Mouse (Mus musculus) cerebellum, adult 2 months (tissue): ENCODE results near the gene Slc27a1. TPM values are rescaled to one million over a fixed set of nuclear protein-coding genes. Genes with fewer than 3 reads are reported as not detected.

Experiments
- DNase-seq, 2 experiments: peaks; one replicate each; pipeline ENCODE4 v3.0.0; 2021
- H3K27ac ChIP-seq: fragments of 200-500 bp; 2 replicates; pipeline ENCODE4 v1.5.1; 2012; ENCODE audit warnings: low read length, control low read depth, inconsistent platforms; ENCODE audit not compliant: insufficient read depth
- H3K27me3 ChIP-seq: fragments of 200-500 bp; 2 replicates; pipeline ENCODE4 v1.6.1; 2012; ENCODE audit warnings: inconsistent platforms, mild to moderate bottlenecking, low read length, moderate library complexity; ENCODE audit not compliant: control insufficient read depth, insufficient read depth
- H3K4me1 ChIP-seq: fragments of 200-500 bp; 2 replicates; pipeline ENCODE4 v1.6.1; 2011; ENCODE audit warnings: low read length; ENCODE audit not compliant: control insufficient read depth, insufficient read depth
- H3K4me3 ChIP-seq: fragments of 200-500 bp; replicated peaks from 2 replicates; pipeline ENCODE3; 2011; ENCODE audit warnings: mild to moderate bottlenecking, low read depth, low read length, control low read depth; ENCODE audit not compliant: insufficient read depth
- CTCF ChIP-seq: fragments of 200-500 bp; IDR thresholded peaks from 2 replicates; pipeline ENCODE4 v1.5.1; 2011; ENCODE audit warnings: low read depth, mild to moderate bottlenecking, control low read depth, low read length, moderate library complexity, borderline replicate concordance; ENCODE audit not compliant: insufficient read depth
- POLR2A ChIP-seq: fragments of 200-500 bp; IDR thresholded peaks from 2 replicates; pipeline ENCODE4 v1.6.1; 2011; ENCODE audit warnings: low read length, control low read depth, borderline replicate concordance; ENCODE audit not compliant: insufficient read depth
- WGBS: fragments of 180-500 bp; shearing (Covaris S2); methylation state at CpG from one replicate; pipeline ENCODE4 v1.1.7; 2018; 5-methylcytosine and 5-hydroxymethylcytosine counted together
- polyA plus RNA-seq: library from polyadenylated mRNA; depleted of rRNA; stranded (reverse); fragments of >200 nt; gene quantifications from 2 replicates; pipeline ENCODE4 v1.2.3, GENCODE M21; 2012

The Slc27a1 gene
- polyA plus RNA-seq, 1 experiment, result 142 TPM

DNA sequence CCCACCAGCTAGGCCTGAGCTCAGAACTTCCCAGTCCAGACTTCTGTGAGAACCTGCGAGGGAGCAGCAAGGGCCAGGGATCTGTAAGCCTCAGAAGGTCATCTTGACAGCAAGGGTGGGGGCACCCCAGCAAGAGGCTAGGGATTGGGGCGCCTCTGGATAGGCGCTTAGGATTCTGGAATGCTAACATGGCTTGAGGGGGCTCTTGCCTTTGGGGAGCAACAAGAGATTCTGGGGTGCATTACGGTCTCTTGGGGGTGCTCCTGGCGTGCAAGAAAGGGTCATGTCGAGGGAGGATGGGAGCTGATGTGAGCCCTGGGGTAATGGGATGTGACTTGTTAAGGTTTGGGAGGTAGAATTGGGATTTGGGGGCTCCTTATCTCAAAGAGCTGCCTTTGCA is 259 bp downstream of the Slc27a1 start:
- no peaks in the 10 kb centered on the region for H3K27me3 ChIP-seq
- DNase-seq, result peak; percentile 40 to 47
- peak overlapping the region; percentile 17 for H3K27ac ChIP-seq
- peaks cover 6% of the 10 kb centered on the region for H3K4me1 ChIP-seq
- H3K4me3 ChIP-seq, result peak overlapping the region; percentile 92
- 8% methylated on average over 6 of the region's 6 CpGs for WGBS
- TF ChIP-seq POLR2A (no peak), CTCF (no peak)

DNA sequence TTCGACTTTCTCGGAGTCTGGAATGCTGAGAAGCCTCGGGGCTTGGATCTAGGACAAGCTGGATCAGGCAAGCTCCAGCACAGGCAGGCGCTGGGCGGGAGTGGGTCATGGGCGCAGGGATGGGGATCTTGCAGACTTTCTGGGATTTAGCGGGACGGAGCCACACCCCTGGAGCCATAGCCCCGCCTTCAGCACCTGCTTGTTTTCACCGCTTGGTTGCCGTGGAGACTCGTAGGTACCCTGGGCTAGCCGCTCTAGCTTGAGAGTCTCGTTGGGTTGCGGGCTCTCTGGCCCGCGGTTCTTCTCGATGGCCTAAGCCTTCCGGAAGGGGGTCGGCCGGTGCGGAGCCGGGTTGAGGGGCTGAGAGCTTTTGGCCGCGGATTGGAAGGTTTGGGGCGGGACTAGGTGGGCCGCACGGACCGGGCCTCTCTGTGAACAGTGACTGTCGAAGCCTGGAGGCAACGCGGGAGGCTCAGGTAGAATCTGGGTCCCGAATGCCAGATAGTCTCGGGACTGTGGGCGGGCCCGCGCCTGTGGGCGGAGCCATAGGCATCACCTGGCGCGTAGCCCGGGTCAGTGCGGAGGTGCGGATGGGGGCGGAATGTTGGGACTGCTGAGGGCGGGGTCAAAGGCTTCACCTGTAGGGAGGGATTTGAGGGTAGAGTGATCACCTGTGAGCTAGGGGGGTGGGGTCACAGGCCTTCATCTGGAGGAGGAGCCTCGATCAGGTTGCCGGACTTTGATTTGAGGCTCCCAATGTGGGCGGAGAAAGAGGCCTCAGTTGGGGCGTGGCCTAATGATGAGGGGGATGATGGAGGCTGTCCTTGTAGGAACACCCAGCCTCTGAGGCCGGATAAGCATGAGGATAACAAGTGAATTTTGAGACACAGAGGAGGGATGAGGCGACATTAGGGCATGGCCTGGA is 946 bp downstream of the Slc27a1 start:
- peak overlapping the region; percentile 92 for H3K4me3 ChIP-seq
- WGBS, result under 1% methylated on average over 51 of the region's 51 CpGs
- TF ChIP-seq POLR2A (peak; percentile 37; the same call in 1 of the 2 replicates), CTCF (no peak)

GRCm38 (mm10) chr8:71570291-71570954 is 1.7 kb downstream of the Slc27a1 start:
- peak; percentile 97 to 98 for DNase-seq
- 1% methylated on average over 41 of the region's 41 CpGs for WGBS
- TF ChIP-seq CTCF (no peak), POLR2A (peak; percentile 72)

More for the DNA sequence above, 946 bp downstream of the Slc27a1 start:
- no peaks in the 10 kb centered on the region for H3K27me3 ChIP-seq
- peaks cover 12% of the 10 kb centered on the region for H3K4me1 ChIP-seq
- H3K27ac ChIP-seq, result peak overlapping the region; percentile 87
- peak; percentile 95 to 97 for DNase-seq

GRCm38 (mm10) chr8:71572077-71572476 is 3.4 kb downstream of the Slc27a1 start:
- Histone ChIP-seq H3K27ac (peak overlapping the region; percentile 17; the same call in 1 of the 2 replicates), H3K27me3 (no peaks in the 10 kb centered on the region), H3K4me3 (peak overlapping the region; percentile 11), H3K4me1 (peaks cover 12% of the 10 kb centered on the region)
- whole genome bisulfite sequencing, result 31% methylated on average over 2 of the region's 2 CpGs
- TF ChIP-seq POLR2A (no peak), CTCF (0 out of 2 replicates have a peak, but pooled peaks have one; percentile 2)
- DNase-seq, result peak; percentile 40

More at GRCm38 (mm10) chr8:71570291-71570954, 1.7 kb downstream of the Slc27a1 start:
- Histone ChIP-seq H3K27ac (peak overlapping the region; percentile 87), H3K27me3 (no peaks in the 10 kb centered on the region), H3K4me3 (peak overlapping the region; percentile 92), H3K4me1 (peaks cover 12% of the 10 kb centered on the region)

- DNase-seq, result peak; percentile 68 to 75
- 35% methylated on average over 9 of the region's 9 CpGs for WGBS
- H3K27me3 ChIP-seq, result no peaks in the 10 kb centered on the region
- TF ChIP-seq CTCF (no peak), POLR2A (no peak)
- no peak overlapping the region for H3K4me3 ChIP-seq
- peaks cover 12% of the 10 kb centered on the region for H3K4me1 ChIP-seq
- H3K27ac ChIP-seq, result peak overlapping the region; percentile 10; the same call in 1 of the 2 replicates
Observed at GRCm38 (mm10) chr8:71572847-71573633, 4.4 kb downstream of the Slc27a1 start.

GRCm38 (mm10) chr8:71574426-71574825 is 5.7 kb downstream of the Slc27a1 start:
- 45% methylated on average over 7 of the region's 7 CpGs for WGBS
- no peak for TF ChIP-seq POLR2A
- no peak for TF ChIP-seq CTCF
- Histone ChIP-seq H3K4me3 (no peak overlapping the region), H3K27me3 (no peaks in the 10 kb centered on the region), H3K4me1 (peaks cover 15% of the 10 kb centered on the region), H3K27ac (no peak overlapping the region)
- no peak for DNase-seq

- Histone ChIP-seq H3K4me1 (peaks cover 21% of the 10 kb centered on the region), H3K27ac (no peak overlapping the region), H3K27me3 (no peaks in the 10 kb centered on the region), H3K4me3 (no peak overlapping the region)
- WGBS, result 78% methylated on average over 1 of the region's 1 CpGs
- no peak for DNase-seq
- TF ChIP-seq POLR2A, result no peak
- no peak for TF ChIP-seq CTCF
Observed at GRCm38 (mm10) chr8:71575020-71575419, 6.3 kb downstream of the Slc27a1 start.
